Mouse (Mus musculus) WW6 (cell line): Measurements from ENCODE around the gene 3830417A13Rik.

Experiments
- DNase-seq: peaks from one replicate; pipeline ENCODE4 v3.0.0-alpha.2; 2013; ENCODE audit warnings: low read depth, low spot score

The 3830417A13Rik gene

DNA sequence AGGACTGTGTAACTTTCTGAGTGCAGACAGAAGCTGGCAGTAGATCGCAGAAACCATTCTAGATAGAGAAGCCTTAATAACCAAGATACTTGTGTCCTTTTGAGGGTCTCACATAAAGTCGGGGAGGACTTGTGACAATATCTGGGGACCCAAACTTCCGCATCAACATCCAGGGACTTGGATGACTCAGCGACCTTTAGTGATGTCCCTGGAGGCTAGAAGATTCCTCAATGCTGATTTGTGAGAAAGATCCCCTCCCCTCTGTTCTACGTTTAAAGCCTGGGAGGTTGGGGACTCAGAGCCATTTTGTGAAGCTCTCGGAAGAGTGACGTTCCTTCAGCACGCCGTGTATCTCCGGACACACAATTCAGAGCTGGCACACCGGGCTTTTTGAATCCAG is at the start of gene 3830417A13Rik:
3830417A13Rik (plus strand) TSS at position 301 of the 400 bp plus-strand sequence.
- no peak for DNase-seq

DNA sequence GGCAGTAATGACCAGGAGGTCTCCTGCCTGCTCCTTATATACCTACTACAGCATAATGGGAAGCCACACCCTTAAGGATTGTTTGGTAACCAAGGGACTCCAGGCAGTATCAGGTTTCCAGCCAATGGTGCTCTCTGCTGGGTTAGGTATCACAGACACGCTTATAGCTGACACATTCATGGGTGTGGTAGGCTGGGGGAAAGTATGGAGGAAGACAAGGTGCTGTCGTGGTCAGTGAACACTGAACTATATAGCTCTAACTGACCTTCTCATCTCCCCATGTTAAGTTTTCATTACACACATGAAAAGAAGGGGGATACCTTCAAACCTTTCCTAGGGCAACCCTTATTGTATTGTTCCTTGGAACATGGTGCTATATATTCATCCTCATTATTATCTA is 21.2 kb upstream of the 3830417A13Rik start, which contains the start of gene Gm6760:
Gm6760 (minus strand) TSS at position 101 of the 400 bp plus-strand sequence.
- DNase-seq: no peak

DNA sequence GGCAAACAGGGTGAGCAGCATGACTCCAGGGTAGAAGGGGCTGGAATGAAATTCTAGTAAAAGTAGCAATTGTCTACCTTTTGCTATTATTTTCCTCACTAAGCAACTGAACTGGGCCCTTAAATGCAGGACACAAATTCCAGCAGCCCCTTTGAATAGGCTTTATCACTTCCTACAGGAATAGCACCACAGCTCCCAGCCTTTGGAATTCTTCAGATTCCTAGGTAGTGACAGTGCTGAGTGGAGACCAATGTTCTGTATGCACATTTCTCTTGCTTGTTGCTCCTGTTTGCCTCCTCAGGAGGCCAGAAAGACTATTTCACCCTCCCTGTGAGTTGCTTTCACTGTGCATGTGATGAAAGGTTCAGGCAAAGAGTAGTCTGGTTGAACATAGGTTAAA is 7.9 kb downstream of the 3830417A13Rik start:
- DNase-seq: no peak
